In genomic region chr1:126407886-126408285, GRCm38 (mm10) we compare ENCODE assay signal across 10 mouse cellular contexts.
DNase-seq lines count a peak whose midpoint lies in the region; ATAC-seq lines count a peak whose summit lies in the region.
"Had no signal": no experiment of that assay in that cellular context is flagged by ENCODE, and none has a peak within 500 bp of the region (broad histone marks: within the 10 kb centered on the region; RNA-seq: fewer than 3 reads in every experiment).

No protein-coding gene starts in this region.

- no peaks in the 10 kb centered on the region for H3K36me3 ChIP-seq in hindbrain, embryonic 10.5 days
- no peaks in the 10 kb centered on the region for H3K36me3 ChIP-seq in hindbrain, embryonic 16.5 days (ENCODE audit: control insufficient read depth, insufficient read depth, low read length)
- H3K36me3 ChIP-seq: heart, embryonic 13.5 days had no signal

- DNase-seq in hindbrain, embryonic 10.5 days (ENCODE audit: low spot score), result peak; percentile 47
- DNase-seq in urinary bladder, postnatal 25 days (ENCODE audit: low spot score), result peak; percentile 53
- no peak for DNase-seq in urinary bladder, postnatal 10 days (ENCODE audit: low spot score)
- peak; percentile 47 for DNase-seq in embryo, embryonic 9.5 days (ENCODE audit: extremely low spot score)
- peak; percentile 18 to 34 for DNase-seq in layer of hippocampus, postnatal 10 days (ENCODE audit: low spot score in 2 of 2)
- peak; percentile 27 for DNase-seq in ovary, postnatal 14 days (ENCODE audit: low spot score)

- H3K4me3 ChIP-seq in hindbrain, embryonic 10.5 days, result no peak overlapping the region
- H3K4me3 ChIP-seq in hindbrain, embryonic 16.5 days (ENCODE audit: low read length), result no peak overlapping the region
- H3K4me3 ChIP-seq: heart, embryonic 13.5 days; megakaryocyte, embryonic 14.5 days had no signal

- WGBS in hindbrain, embryonic 10.5 days, result 17% methylated on average over 4 of the region's 4 CpGs
- 18% methylated on average over 4 of the region's 4 CpGs for WGBS in hindbrain, embryonic 16.5 days

- H3K9ac ChIP-seq in hindbrain, embryonic 16.5 days (ENCODE audit: low read depth, low read length), result no peak overlapping the region
- H3K9ac ChIP-seq: heart, embryonic 13.5 days had no signal

- no peak for ATAC-seq in hindbrain, embryonic 16.5 days
- ATAC-seq in erythroid progenitor cell, adult 5-6 weeks (replicated peaks; ENCODE audit: low FRiP score, poor library complexity, severe bottlenecking), result no peak

- no peaks in the 10 kb centered on the region for H3K27me3 ChIP-seq in hindbrain, embryonic 10.5 days (ENCODE audit: insufficient read depth, poor library complexity, severe bottlenecking)
- no peaks in the 10 kb centered on the region for H3K27me3 ChIP-seq in hindbrain, embryonic 16.5 days (replicated peaks; ENCODE audit: control insufficient read depth, insufficient read depth, low read length)
- H3K27me3 ChIP-seq: heart, embryonic 13.5 days; megakaryocyte, embryonic 14.5 days had no signal

- H3K4me2 ChIP-seq in hindbrain, embryonic 16.5 days (ENCODE audit: low read length), result no peak overlapping the region
- H3K4me2 ChIP-seq: heart, embryonic 13.5 days had no signal

- H3K9me3 ChIP-seq in hindbrain, embryonic 10.5 days, result no peaks in the 10 kb centered on the region
- H3K9me3 ChIP-seq in hindbrain, embryonic 16.5 days (ENCODE audit: control insufficient read depth, low read length), result no peaks in the 10 kb centered on the region
- H3K9me3 ChIP-seq: heart, embryonic 13.5 days had no signal

- peaks cover 3% of the 10 kb centered on the region; the same call in 1 of the 2 replicates for H3K4me1 ChIP-seq in hindbrain, embryonic 10.5 days (replicated peaks)
- H3K4me1 ChIP-seq in hindbrain, embryonic 16.5 days (ENCODE audit: control insufficient read depth, insufficient read depth, low read depth, low read length), result no peaks in the 10 kb centered on the region
- H3K4me1 ChIP-seq: heart, embryonic 13.5 days had no signal

- H3K27ac ChIP-seq in hindbrain, embryonic 10.5 days, result no peak overlapping the region
- H3K27ac ChIP-seq in hindbrain, embryonic 16.5 days (ENCODE audit: low read depth, low read length), result no peak overlapping the region
- H3K27ac ChIP-seq: heart, embryonic 13.5 days had no signal
